Mouse (Mus musculus) small intestine, adult 2 months (tissue): Measurements from ENCODE around the gene Cxcl13.

Source experiments
- CTCF ChIP-seq: fragments of 200-500 bp; IDR thresholded peaks from 2 replicates; pipeline ENCODE4 v1.5.1; 2012; ENCODE audit warnings: low read depth, mild to moderate bottlenecking, control low read depth, inconsistent platforms, low read length, moderate library complexity, mixed read lengths; ENCODE audit not compliant: insufficient replicate concordance, insufficient read length; ENCODE audit errors: extremely low read depth
- POLR2A ChIP-seq: fragments of 200-500 bp; IDR thresholded peaks from 2 replicates; pipeline ENCODE4 v1.6.1; 2012; ENCODE audit warnings: low read depth, mild to moderate bottlenecking, control low read depth, inconsistent platforms, low read length, moderate library complexity

- TF ChIP-seq CTCF (no peak), POLR2A (no peak)
Observed at GRCm38 (mm10) chr5:95936068-95936467, 20.7 kb upstream of the Cxcl13 start.
